ENCODE assay signal across 8 mouse cellular contexts in genomic region chr2:21280794-21281420, GRCm38 (mm10).
DNase-seq lines count a peak whose midpoint lies in the region; ATAC-seq and TF ChIP-seq lines count a peak whose summit lies in the region.

No protein-coding gene starts in this region.

- no peaks in the 10 kb centered on the region; the same call in 1 of the 2 replicates for H3K27me3 ChIP-seq in embryonic facial prominence, embryonic 13.5 days
- H3K27me3 ChIP-seq in kidney, embryonic 16.5 days (ENCODE audit: insufficient read depth, low read length), result no peaks in the 10 kb centered on the region
- no peaks in the 10 kb centered on the region for H3K27me3 ChIP-seq in liver, adult 2 months (ENCODE audit: control insufficient read depth, insufficient read depth, low read length)
- no peaks in the 10 kb centered on the region for H3K27me3 ChIP-seq in stomach, embryonic 14.5 days (ENCODE audit: control insufficient read depth, insufficient read depth, low read length)

- no peaks in the 10 kb centered on the region for H3K4me1 ChIP-seq in embryonic facial prominence, embryonic 13.5 days
- no peaks in the 10 kb centered on the region for H3K4me1 ChIP-seq in kidney, embryonic 16.5 days (ENCODE audit: insufficient read depth, low read length)
- H3K4me1 ChIP-seq in liver, adult 2 months (ENCODE audit: control insufficient read depth, insufficient read depth, low read length), result no peaks in the 10 kb centered on the region
- H3K4me1 ChIP-seq in stomach, embryonic 14.5 days (ENCODE audit: control insufficient read depth, insufficient read depth, low read length), result no peaks in the 10 kb centered on the region

- no peaks in the 10 kb centered on the region for H3K36me3 ChIP-seq in embryonic facial prominence, embryonic 13.5 days
- H3K36me3 ChIP-seq in kidney, embryonic 16.5 days (ENCODE audit: insufficient read depth, low read length), result no peaks in the 10 kb centered on the region
- H3K36me3 ChIP-seq in liver, adult 2 months (ENCODE audit: control insufficient read depth, insufficient read depth, low read length), result no peaks in the 10 kb centered on the region
- H3K36me3 ChIP-seq in stomach, embryonic 14.5 days (ENCODE audit: control insufficient read depth, insufficient read depth, low read length), result no peaks in the 10 kb centered on the region

- H3K27ac ChIP-seq in embryonic facial prominence, embryonic 13.5 days, result no peak overlapping the region
- no peak overlapping the region for H3K27ac ChIP-seq in kidney, embryonic 16.5 days (ENCODE audit: low read length)
- H3K27ac ChIP-seq in liver, adult 2 months (replicated peaks; ENCODE audit: insufficient read depth, low read depth, low read length), result no peak overlapping the region
- no peak overlapping the region for H3K27ac ChIP-seq in stomach, embryonic 14.5 days (ENCODE audit: low read length)

- no peaks in the 10 kb centered on the region for H3K9me3 ChIP-seq in embryonic facial prominence, embryonic 13.5 days
- H3K9me3 ChIP-seq in kidney, embryonic 16.5 days (ENCODE audit: low read length), result no peaks in the 10 kb centered on the region
- H3K9me3 ChIP-seq in stomach, embryonic 14.5 days (ENCODE audit: control insufficient read depth, low read depth, low read length), result no peaks in the 10 kb centered on the region

- DNase-seq in A20 (ENCODE audit: low read depth, low spot score), result peak; percentile 65
- peak; percentile 74 to 87 for DNase-seq in adrenal gland, postnatal 36 days
- peak; percentile 7 to 31 for DNase-seq in heart, adult 9 months (ENCODE audit: low spot score in 2 of 2)
- DNase-seq in liver, adult 2 months (ENCODE audit: extremely low read depth, low read depth, low spot score), result peak; percentile 17
- DNase-seq in neural tube, embryonic 10.5 days (ENCODE audit: extremely low spot score, low spot score), result peak; percentile 83

- TF ChIP-seq POLR2A in liver, adult 2 months (IDR thresholded peaks at IDR 0.05; ENCODE audit: extremely low read depth, insufficient read depth, low read length), result no peak

- no peak overlapping the region for H3K4me3 ChIP-seq in embryonic facial prominence, embryonic 13.5 days
- no peak overlapping the region for H3K4me3 ChIP-seq in kidney, embryonic 16.5 days (ENCODE audit: low read length)
- no peak overlapping the region for H3K4me3 ChIP-seq in liver, adult 2 months (ENCODE audit: insufficient read depth, low read depth, low read length)
- no peak overlapping the region for H3K4me3 ChIP-seq in stomach, embryonic 14.5 days (ENCODE audit: low read depth, low read length)

- no peaks in the 10 kb centered on the region for H3K79me2 ChIP-seq in liver, adult 2 months (ENCODE audit: control insufficient read depth, insufficient read depth, low read length)

- no peak overlapping the region for H3K9ac ChIP-seq in embryonic facial prominence, embryonic 13.5 days
- no peak overlapping the region for H3K9ac ChIP-seq in kidney, embryonic 16.5 days (replicated peaks; ENCODE audit: low read length)
- H3K9ac ChIP-seq in liver, adult 2 months (ENCODE audit: low read depth, low read length), result no peak overlapping the region
- no peak overlapping the region for H3K9ac ChIP-seq in stomach, embryonic 14.5 days (replicated peaks; ENCODE audit: low read depth, low read length)

- TF ChIP-seq CTCF in liver, adult 2 months (IDR thresholded peaks at IDR 0.05; ENCODE audit: low read depth, low read length), result peak; percentile 82

- no peak overlapping the region for H3K4me2 ChIP-seq in embryonic facial prominence, embryonic 13.5 days
- no peak overlapping the region for H3K4me2 ChIP-seq in kidney, embryonic 16.5 days (replicated peaks; ENCODE audit: low read depth, low read length)
- H3K4me2 ChIP-seq in stomach, embryonic 14.5 days (replicated peaks; ENCODE audit: low read depth, low read length), result no peak overlapping the region

- peak; percentile 84 for ATAC-seq in embryonic facial prominence, embryonic 13.5 days (ENCODE audit: insufficient number of reproducible peaks, insufficient read depth, low FRiP score, low TSS enrichment, low read depth)
- peak; percentile 93; the same call in 1 of the 2 replicates for ATAC-seq in kidney, embryonic 16.5 days (ENCODE audit: low FRiP score, low TSS enrichment)
- ATAC-seq in stomach, embryonic 14.5 days (ENCODE audit: insufficient number of reproducible peaks, insufficient read depth, low FRiP score, low read depth), result peak; percentile 76; the same call in 1 of the 2 replicates

- 36% methylated on average over 9 of the region's 9 CpGs for WGBS in embryonic facial prominence, embryonic 13.5 days
- 35% methylated on average over 9 of the region's 9 CpGs for WGBS in kidney, embryonic 16.5 days
- 38% methylated on average over 9 of the region's 9 CpGs for WGBS in liver, adult 2 months
- WGBS in stomach, embryonic 14.5 days, result 36% methylated on average over 9 of the region's 9 CpGs

Comparison
In these comparisons a context has a peak if more than half of its experiments do, and no peak if none do; other contexts are left out.
1. DNase-seq: peak in every context shown above with its lines; median percentile 83 in neural tube, embryonic 10.5 days; 80 in adrenal gland, postnatal 36 days; 65 in A20; 19 in heart, adult 9 months; 17 in liver, adult 2 months.